Mouse (Mus musculus) retina, postnatal 7 days (tissue): ENCODE results near the gene Prickle3.
"Not testable (repeated sequence)": the region's sequence is repeated elsewhere in the genome, so short reads cannot be mapped to it uniquely, and the experiment has no call there.

Source experiments
- DNase-seq: peaks from one replicate; pipeline ENCODE4 v3.0.0-alpha.2; 2012; ENCODE audit warnings: low read depth, low spot score

Prickle3 gene

DNA sequence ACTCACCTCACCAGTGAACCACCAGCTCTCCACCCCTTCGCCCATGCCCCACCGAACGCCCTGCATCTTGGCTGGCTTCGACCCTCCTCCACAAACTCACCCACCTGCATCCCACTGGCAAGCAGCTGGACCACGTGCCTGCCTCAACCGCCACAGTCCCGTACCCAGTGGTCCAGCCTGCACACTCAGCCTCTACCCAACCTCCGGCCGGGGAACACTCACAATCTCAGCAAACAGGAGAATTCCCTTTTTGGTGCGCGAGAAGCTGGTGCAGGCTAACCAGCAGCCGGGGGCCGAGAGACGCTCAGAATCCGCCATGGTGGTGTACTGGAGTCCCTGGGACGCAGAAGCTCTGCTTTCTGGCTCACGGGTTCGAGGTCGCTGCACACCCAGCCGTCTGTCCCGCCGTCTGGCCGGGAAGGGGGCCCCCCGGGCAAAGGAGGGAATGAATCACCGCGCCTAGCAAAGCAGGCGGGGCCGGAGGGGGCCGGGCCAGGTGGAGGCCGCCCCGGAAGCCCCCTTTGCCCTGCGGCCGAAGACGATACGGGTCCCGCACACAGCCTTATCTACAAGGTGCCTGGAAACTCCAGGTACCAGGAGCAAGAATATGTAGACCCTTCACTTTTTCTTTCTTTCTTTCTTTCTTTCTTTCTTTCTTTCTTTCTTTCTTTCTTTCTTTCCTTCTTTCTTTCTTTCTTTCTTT lies 14.0 kb downstream of the Prickle3 start, which contains the start of gene Plp2:
Gene Plp2, minus strand, starts transcription at position 470 of the 703 bp plus-strand sequence.
- no peak for DNase-seq

DNA sequence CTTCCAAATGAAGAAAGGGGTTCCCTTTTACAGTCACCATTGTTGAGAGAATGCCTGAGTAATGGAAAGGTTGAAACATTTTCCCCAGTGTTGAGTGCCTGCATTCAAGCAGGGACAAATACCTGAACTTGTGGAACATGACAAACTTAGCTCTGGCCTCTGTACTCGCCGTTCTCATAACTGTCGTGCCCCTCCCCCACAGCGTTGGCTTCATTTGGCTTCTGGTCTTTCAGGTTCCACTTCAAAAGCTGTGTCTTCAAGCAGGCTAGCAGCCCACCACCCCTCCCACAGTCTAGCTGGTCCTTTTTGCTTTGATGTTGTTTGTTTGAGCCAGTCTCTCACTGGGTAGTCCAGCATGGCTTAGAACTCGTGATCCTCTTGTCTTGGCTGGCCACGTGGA lies 15.7 kb downstream of the Prickle3 start:
- DNase-seq = no peak

DNA sequence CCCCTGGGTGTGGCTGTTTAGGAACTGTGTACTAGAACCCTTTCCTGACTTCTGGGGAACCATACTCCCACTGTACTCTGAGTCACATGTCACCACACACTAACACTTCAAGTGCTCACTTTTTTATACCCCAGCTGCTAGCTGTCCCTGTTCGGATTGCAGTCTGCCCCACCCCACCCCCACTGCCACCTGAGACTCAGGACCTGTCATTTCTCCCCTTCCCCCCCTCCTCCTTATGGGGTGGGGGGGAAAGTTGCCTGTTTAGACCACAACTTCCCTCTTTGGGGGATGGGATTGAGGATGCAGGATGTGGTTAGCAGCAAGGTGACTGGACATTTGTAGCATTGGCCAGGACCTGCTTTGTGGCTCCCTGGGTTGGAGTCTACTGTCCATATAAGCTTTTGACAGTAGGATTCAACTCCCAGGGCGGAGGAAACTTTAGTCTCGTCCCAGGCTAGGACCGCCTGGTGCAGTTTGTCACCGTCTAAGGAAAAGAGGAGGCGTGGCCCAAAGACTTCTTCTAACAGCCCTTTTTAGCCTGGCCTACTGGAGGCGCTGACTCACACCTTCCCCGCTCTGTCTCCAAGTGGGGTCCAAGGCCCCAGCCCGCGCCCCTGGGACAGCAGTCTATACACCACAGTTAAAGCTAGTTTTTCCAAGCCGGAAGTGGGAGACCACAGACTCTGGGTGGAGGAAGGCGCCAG lies 16.7 kb downstream of the Prickle3 start:
- DNase-seq = no peak

DNA sequence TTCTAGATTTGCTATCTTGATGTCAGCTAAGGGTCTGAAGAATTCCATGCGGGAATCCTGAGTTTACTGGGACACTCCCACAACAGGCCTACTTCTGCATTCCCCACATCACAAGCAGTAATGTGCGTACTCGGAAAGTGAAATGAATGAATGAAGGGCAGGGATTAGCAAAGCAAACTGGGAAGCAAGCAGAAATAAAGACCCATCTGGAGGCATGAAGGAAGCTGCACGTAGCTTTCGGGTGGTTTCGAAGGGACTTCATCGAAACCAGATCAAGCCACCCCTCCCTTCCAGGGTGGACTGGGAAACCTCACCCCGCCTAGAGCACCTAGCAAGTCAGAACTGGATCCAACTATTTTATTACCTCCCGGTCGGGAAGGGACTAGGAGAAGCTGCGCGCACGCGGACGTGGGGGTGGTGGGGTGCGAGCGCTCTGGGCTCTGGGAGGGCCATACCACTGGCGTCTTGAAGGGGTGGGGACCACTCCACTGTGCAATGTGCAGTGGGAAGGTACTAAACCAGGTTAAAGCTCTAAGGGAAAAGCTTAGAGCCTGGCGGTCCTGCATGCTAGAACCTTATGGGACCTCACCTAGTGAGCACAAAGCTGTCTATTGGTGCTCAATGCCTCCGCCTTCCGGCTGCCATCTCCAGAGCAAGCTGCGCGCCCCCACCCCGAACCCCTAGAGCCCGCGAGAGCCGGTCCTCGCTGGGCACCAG lies 17.4 kb downstream of the Prickle3 start:
- no peak for DNase-seq

DNA sequence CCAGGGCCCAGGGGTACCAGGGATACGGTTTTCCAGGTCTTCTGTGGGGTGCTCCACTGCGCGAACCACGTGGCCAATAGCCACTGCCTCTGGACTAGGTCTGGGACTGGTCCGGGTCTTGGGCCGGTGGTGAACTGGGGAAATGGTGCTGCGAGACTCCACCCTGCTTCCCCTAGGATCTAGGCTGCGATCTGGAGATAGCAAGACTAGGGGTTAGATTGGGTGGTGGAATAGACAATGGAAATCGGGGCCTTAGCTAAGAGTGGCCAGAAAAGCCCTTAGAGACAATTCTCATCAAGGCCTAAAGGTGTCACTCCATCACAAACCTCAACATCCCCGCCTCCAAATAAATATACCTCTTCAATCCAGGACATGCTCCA lies 17.9 kb downstream of the Prickle3 start:
- DNase-seq = no peak

DNA sequence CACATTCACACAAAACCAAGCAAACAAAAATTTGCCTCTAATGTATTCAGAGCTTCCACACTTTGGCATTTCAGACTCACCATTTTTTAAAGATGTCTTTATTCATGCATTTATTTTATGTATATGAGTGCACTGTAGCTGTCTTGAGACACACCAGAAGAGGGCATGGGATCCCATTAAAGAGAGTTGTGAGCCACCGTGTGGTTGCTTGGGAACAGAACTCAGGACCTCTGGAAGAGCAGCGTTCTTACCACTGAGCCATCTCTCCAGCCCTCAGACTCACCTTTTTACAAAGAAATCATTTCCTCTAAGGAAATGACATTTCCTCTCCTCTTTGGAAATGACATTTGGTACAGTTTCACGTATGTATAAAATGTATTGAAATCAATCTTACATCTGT lies 21.9 kb downstream of the Prickle3 start:
- no peak for DNase-seq

DNA sequence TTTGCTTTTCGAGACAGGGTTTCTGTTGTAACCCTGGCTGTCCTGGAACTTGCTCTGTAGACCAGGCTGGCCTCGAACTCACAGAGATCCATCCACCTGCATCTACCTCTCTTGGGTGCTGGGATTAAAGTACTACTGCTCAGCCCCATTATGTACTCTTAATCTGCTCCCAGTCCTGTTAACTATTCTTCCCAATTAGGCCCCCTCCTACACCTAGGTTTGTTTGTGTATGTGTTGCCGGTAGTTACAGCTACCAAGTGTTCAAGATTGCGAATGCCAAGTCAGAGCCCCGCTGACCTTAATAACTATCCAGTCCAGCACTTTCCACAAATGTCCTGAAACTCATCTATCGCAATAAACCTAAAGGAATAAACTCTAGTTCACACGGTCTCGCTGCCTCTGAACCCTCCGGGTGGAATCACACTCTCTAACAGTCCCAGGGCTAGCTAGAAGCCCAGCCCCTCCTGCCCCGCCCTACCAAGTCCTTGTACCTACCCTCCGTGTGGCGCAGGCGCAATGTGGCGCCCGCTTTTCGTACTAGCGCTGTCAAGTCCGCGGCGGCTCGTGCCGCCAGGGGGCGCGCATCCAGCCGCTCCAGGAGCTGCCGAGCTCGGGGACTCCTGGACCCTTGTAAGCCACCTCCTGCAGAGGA lies 22.5 kb downstream of the Prickle3 start:
- DNase-seq = peak; percentile 71

DNA sequence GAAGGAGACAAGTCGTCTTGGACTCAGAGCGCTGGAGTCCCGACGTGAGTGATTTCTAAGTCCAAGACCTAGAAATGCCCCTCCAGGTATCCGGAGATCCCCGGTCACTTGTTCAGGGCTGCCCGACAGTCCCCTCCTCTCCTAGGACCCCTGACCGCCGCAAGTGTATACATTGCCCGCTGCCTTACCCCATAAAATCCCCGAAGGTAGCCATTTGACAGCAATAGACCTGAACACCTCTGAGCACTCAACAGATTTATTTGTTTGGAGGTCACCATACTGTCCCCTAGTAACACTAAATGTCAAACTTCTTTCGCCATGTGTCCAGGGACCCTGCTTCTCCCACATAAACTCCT lies 23.0 kb downstream of the Prickle3 start:
- no peak for DNase-seq

DNA sequence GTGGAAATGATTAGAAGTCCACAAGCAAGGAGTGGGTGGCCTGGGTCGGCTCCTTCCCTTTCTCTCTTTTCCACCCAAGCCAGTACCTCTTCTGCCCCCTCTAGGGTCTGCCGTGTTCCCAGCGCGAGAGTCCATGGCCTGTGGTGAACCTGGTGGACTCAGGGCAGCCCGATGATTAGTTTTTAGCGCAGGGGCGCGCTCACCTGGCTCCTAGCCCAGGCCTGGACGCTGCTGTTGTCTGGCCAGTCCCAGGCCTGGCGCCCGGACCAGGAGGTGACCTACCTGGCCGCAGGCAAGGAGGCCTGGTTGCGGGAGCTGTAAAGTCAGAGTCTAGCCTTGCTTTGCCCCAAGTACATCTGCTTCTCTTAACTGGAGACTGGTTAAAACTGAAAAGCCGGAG lies 23.8 kb downstream of the Prickle3 start, which contains the start of gene Magix:
Gene Magix, minus strand, starts transcription at position 388 of the 400 bp plus-strand sequence.
- DNase-seq = no peak

DNA sequence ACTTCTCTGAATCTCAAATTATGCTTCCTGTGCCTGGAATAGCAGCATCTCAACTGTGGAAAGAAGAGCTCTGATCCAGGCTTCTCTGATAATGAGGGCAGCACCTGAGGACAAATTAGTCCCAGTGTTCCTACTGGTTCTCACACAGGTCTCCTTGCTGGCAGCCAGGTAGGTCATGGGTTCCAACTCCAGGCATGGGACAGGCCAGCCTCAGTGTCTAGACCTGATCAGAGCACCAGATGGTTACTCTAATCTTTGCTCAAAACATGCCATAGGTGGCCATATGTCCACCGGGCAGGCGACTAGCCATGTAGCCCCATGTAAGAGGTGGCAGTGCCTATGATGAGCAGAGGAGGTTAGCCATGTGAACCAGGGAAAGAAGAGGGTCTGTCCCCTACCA lies 31.3 kb downstream of the Prickle3 start:
- DNase-seq = no peak

DNA sequence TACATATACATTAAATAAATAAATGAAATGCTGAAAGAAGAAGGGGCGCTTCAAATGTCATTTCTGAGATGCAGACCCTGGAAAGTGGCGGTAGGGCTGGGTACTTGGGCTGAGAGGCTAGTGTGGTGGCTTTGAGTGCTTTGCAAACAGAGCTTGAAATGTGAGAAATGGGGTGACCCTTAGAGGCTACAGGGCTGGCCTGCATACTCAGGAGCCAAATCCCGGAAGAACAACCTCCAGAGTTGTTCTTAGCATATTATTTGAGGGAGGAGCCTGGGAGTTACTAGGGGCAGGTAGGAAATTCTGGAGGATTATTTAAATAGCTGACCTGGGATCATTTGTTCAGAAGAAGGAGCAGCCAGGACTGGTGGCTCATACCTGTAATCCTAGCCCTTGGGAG lies 33.4 kb downstream of the Prickle3 start:
- no peak for DNase-seq

DNA sequence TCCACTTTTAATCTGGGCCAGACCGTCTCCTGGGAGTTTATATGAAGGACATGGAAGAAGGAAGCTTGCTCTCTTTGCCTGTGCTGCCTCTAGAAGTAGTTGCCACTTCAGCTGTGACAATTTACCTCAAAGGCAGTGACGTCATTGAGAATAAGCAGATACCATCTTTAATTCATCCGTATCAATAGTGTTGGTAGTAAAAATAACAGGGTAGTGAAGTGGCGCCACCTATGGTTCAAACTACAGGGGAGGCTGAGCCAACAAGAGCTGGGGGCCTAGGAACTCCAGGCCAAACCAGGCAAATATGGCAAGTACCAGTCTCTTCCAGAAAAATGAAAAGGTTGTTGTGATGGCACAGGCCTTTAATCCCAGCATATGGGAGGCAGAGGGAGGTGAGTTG lies 35.8 kb downstream of the Prickle3 start:
- DNase-seq = no peak

DNA sequence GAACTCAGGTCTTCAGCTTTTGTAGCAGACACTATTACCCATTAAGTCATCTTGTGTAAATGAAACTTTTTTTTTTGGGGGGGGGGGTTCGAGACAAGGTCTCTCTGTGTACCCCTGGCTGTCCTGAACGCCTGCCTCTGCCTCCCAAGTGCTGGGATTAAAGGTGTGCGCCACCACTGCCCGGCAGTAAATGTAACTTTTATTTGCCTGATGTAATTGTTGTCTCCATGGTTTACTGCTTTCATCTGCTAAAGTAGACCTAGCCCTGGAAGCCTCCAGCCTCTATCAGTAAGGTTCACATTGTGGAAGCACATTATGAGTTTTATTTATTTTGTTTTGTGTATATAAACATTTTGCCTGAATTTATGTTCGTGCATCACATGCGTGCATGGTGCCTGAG lies 39.5 kb downstream of the Prickle3 start:
- DNase-seq = no peak

DNA sequence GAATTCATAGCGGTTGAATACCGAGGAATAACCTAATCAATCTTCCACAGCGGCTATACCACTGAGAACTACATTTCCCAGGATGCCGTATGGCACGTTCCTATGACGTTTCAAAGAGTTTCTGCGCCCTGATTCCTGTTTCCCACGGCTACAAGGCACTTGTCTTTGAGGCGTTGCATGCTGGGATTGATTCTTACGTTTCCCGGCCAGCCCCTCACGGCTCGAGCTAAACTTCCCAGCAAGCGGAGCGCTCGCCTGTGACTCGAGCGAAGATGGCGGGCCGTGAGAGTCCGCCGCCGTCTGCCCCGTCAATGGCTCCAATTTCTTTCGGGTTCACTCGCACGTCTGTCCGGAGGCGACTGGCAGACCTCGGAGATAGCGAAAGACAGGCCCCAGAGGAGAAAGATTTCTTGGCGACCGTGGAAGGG lies 39.9 kb downstream of the Prickle3 start, which contains the start of gene Gpkow:
Gene Gpkow, plus strand, starts transcription at position 178 of the 428 bp plus-strand sequence.
- peak; percentile 78 for DNase-seq

DNA sequence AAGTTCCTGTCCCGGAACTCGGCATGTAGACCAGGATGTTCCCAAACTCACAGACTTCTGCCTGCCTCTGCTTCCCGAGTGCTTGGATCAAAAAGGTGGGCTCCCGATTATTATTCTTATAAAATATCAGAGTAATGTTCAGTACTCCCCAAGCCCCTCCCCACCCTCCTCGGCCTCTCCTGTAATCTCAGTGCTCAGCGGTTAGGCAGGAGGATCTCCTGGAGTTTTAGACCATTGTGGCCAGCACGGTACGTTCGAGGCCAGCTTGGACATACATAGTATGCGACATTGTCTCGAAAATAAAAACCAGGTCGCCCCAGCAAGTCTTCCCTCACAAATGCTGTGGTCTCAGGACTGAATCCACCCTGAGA lies 56.7 kb downstream of the Prickle3 start:
- DNase-seq = not testable (repeated sequence)

DNA sequence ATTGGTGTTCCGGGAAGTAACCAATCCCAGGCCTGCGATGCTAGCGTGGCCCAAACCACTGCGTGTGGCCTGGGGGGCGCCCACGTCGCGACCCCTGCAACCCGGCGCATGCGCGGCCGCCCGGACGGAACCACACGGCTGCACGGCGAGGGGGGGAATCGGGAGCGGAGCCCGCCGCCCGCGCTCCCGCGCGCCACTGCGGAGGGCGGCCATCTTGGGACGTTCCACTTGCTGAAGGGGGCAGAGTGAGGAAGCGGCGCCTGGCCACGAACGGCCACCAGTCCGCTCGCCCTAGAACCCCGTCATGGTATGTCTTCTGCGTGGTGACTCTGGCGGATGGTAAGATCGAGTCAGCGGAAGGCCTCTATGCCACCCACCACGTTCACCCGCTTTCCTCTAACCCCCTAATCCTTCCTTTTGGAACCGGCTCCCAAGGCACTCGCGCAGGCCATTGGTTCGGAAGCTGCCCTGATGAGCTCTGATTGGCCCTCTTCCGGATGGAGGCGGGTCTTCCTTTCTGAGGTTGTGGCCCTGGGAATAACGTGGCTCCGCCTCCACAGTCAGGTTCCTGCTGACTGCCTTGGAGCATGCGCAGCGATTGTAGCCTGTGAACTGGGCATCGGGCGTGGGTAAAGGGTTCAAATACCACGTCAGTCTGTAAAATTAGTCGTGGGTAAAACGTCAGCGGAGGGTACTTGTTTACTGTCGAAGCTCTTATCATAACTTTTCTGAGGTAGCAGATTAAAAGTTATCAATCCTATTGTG lies 57.3 kb downstream of the Prickle3 start, which contains the start of gene Wdr45:
Gene Wdr45, plus strand, starts transcription at position 199 of the 765 bp plus-strand sequence.
- DNase-seq = peak; percentile 90

DNA sequence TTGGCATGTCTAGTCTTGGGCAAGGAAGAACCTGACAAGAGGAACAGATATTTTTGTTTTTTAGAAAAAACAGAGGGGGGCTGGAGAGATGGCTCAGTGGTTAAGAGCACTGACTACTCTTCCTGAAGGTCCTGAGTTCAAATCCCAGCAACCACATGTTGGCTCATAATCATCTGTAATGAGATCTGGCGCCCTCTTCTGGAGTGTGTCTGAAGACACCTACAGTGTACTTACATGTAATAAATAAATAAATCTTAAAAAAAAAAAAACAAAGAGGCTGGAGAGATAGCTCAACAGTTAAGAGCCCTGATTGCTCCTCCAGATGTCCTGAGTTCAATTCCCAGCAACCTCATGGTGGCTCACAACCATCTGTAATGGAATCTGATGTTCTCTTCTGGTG lies 59.0 kb downstream of the Prickle3 start:
- DNase-seq = not testable (repeated sequence)
